Mouse (Mus musculus) left cerebral cortex, adult 11 months (tissue): ENCODE measurements at regions not wholly inside any gene's neighbourhood (a gene's known extent, or its start where the extent isn't known, plus 50 kb on each side); places are given as distances from the start of the nearest gene placed in this dataset.
A peak's percentile ranks its signal among the peaks of the same experiment; 100 is the strongest.

Experiments used
- DNase-seq: peaks from one replicate; pipeline ENCODE4 v3.0.0; 2022; ENCODE audit warnings: low spot score

DNA sequence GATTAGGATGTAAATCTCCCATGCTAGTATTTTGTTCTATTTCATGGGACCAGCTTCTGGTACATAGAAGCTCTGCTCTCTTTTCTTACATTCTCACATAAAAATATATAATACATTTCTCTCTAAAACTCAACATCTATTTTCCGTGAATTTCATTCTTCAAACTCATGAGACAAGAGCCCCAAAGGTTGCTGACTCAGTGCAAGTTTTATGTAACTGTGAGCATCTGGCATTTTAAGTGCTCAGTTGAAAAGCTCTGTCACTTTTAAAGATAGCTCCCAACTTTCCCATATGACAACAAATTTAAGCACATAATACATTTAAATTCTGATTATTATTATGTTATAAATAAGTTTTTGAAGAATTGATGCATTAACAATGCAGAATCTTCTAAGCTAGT is 268.5 kb downstream of the AW209491 start:
- DNase-seq: no peak

DNA sequence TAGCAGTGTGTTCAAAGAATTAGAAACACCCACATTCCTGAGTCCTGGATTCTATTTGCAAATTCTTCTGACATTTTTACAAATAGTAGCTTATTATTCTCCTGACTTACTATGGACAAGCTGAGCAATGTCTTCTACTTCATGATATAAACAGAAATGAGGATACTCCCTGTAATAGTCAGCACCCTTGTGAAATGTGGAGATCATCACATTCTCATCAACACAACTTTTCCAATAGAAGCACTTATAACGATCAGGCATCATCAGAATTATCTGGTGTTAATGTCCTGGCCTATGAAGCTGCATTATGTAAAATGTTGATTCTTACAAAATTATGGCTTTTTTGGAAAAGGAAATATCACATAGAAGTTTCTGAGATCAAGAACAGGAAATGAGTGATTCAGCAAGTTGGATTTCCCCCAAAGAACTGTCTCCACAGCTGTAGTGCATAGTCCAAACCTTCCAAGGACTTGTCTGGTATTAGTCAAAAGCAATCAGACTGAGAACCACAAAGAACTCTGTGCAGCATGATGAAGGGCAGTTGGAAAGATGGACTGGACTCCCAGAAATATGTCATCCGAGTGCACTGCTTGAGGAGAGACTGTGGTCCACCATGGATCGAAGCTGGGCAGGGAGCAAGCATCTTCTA is 300.3 kb downstream of the AW209491 start:
- DNase-seq: no peak

DNA sequence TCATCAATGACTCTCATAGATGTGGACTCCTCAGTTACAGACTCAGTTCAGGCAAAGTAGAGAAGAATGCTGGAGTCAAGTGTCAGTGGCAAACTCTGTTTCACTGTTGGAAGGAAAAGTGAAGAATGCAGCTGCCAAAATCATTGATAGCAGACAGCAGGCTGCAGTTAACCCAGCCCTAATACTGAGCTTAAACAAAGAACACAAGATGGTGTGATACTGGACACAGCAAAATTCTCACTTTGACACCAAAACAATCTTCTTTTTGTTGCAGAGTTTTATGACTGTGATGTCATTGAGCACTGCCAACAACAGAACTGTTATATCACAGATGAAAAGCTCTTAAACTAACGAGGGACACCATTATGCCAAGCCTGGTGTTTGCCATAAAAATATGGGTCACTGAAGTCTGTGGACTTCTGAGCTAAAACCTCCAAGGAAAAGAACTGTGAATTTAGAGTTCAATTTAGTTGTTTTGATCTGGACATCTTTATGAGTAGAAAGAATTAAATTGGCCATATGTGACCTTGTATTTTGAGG is 336.3 kb downstream of the AW209491 start:
- DNase-seq: no peak

DNA sequence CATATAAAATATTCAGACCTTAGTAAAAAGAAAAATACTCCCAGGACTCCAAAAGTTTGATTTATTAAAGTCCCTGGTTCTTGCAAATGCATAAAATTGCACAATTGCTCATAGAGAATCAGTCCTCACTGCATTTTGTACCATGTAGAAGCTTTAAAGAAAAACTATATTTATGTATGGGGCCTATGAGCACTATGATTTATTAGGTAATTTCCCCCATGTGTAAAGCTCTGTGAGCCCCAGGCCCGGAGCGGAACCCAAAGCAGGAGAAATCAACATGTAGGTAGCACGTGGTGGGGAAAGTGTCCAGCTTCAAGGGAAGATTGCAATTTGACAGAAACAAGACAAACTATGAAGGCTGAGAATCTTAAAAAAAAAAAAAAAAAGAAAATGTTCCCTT is 372.7 kb downstream of the AW209491 start:
- no peak for DNase-seq

DNA sequence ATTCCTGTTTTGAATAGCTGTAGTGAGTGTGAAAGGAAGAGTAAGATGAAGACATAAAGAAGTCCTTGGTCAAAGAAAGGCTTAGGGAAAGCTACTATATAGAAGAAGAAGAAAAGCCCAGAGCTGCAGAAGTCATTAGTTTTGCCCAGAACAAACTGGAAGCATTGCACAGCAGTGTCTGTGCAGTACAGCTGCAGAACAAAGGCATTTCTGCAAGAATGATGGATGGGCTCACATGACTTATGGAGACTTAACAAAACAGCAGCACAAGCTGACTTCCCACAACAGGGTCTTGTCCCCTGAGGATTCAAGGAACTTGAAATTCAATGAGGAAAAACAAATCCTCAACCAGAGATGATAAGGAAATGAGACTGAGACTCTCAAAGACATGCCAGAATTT is 381.7 kb downstream of the AW209491 start:
- DNase-seq: no peak

DNA sequence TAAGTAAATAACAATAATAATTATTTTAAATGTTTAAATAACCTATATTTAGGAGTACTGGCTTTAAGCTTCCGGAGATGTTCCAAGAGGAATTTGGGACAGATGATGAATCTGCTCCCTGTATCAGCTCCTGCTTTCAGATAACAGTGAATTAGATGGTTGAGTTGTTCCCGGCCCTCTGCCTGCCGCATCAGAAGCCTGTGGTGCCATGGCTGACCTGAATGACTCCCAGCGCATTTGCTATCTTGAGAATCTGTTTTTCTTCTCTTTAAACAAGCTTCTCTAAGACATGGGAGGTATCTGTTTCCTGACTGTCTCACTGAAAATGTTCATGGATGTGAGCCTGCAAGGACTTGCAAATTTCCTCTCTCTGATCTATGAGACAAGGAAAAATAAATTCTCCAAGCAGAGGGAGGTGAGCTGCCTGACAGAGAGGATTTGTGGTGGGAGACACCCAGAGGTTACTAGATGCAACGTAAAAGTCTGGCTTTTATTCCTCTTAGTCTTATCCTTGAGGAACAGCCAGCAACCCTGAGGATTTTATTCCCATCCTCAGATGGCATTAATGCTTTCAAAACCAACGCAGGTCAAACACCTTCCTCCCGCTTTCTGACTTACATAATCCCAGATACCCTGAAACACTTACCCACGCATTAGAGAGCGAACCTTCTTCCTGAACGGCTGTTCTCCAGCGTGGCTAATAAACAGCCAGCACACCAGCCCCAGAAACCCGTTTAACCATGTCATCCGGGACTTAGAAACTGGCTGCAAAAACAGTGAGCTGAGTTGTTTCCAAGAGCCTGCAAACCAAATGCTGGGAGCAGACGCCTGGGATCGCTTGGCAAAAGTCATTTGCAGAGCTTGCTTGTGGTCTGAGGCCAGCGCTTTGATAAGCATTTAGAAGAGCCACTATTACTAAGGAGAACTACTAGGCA is 389.1 kb downstream of the AW209491 start:
- no peak for DNase-seq

DNA sequence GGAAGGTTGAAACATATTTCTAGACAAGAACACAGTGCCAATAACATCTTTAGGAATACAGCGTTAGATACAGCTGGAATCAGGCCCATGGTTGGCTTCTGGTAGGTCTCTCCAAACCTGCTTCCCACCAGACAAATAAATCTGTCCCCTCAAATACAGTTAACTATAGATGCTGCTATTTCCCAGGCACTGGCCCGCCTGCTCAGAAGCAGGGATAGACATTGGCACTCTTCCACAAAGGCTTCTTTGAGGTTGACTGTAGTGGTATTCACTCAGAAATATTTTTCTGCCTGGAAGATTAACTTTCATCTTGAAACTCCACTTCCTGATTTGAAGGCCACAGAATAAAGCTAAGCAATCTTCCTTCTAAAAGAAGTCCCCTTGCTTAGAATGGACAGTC is 396.6 kb downstream of the AW209491 start:
- DNase-seq: no peak

DNA sequence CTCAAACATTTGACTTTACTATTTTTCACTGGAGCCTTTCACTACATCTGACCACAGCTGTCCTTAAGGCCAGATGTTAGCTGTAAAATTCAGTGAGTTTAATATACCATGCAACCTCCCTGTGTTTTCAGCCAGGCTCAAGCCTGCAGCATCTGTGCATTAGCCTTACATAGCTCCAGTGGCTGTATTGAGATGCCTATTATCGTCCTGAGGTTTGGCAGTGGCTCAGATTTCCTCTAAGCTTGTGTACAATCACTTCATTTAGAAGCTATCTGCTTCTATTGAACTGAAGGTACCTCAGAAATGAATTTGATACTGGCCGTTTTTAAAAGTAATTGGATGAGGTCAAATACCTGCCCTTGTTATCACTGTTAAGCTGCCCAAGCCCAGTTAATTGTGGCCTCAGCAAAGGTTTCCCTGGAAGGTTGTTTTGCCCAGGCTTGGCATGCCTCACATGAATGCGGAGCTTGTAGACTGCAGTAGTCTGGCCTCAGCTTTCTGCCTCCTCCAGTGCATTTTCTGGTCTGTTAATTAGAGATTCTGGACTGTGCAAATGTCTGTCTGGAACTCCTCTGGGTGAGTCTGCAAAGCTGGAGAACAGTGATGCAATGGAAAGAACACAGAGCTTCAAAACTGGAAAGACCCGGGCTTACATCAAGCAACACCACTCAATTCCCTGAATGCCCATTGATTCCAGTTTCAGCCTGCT is 410.2 kb upstream of the Gli3 start:
- no peak for DNase-seq

DNA sequence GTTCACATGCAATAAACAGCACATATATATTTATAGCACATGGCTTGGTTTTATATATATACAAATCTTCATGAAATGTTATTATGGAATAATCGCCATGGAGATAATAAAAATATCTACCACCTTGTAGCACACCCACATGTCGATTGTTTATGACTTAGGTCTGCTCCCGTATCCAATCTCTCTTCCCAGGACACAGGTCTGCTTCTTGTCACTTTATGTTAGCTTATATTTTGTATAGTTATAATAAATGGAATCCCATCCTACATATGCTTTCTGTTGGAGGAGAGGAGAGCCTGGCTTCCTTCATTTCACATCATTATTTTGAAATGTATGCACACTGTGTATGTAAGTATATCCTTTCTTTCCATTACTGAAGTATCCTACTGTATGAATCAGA is 408.3 kb upstream of the Gli3 start:
- no peak for DNase-seq

DNA sequence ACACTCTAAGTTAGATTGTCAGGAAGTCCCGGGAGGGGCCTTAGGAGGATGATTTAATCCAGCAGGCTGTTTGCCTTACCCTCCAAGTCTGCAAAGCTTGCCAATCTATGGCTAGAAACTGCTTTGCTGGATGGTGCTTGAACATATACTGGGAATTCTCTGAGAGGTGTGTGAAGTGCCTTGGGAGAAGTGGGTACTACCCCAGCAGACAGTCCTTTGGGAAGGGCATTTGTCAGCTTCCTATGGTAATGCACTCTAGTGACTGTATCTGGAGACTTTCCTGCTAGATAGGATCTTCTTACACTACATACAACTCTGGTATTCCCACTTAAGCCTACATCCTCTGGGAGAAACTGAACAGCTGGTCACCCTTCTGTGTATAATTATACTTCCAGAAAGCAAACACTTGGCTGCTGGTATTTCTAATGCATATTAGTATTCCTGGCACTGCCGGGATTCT is 384.4 kb upstream of the Gli3 start:
- no peak for DNase-seq

DNA sequence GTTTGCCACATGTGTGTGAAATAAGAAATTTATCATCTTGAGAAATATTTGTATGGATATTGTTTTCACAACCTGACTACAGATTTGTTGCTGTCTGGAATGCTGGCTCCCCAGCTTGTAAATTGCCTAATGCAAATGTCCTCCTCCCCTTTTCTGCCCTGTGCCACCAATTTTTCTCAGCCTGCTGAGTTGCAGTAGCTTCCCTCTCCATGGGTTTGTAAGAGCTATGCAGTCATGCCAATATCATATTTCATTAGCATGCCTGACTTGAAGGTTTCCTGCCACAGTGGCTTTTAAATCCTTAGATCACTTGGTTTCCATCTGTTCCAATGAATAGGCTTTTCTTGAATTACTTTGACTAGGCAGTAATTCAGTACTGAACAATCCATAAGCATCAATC is 383.9 kb upstream of the Gli3 start:
- DNase-seq: no peak

DNA sequence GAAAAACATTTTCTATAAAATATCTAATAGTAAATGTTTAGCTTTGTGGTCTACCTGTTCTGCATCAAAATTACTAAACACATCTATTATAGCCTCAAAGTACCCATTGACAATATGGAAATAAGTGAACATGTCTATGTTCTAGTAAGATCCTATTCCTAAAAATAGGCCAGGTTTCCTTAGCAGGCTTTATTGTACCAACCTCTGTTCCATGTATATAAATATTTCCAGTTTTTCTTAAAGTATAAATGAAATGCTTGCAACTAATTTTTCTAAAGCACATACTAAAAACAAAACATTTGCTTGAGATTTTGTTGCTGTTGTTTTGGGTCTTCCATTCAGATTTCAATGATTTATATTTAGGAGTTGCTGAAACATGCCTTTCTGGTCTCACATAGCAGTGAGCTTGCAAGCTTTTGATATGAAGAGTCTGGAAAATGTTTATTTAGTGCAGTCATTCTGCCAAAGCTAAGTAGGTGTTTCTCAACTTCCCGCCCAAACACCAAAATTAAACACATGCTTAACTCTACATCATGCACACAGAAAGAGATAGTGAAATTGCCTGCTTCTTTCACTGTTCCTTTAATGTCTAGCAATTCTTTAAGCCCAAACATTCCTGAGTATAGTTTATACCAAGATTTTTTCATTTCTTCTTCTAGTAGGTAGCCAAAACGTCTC is 380.6 kb upstream of the Gli3 start:
- DNase-seq: no peak

DNA sequence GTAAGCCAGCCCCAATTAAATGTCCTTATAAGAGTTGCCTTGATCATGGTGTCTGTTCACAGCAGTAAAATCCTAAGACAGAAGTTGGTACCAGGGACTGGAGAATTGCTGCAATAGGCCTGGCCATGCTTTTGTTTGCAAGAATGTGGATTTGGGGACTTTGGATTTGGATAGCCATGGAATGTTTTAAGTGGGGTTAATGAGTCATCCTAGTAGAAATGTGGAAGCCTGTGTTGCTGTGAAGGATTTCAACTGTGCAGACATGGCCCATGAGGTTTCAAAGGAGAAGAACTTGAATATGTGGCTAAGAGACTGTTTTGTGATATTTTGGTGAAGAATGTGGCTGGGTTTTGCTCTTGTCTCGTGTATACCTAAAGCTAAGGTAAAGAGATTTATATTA is 368.2 kb upstream of the Gli3 start:
- no peak for DNase-seq

DNA sequence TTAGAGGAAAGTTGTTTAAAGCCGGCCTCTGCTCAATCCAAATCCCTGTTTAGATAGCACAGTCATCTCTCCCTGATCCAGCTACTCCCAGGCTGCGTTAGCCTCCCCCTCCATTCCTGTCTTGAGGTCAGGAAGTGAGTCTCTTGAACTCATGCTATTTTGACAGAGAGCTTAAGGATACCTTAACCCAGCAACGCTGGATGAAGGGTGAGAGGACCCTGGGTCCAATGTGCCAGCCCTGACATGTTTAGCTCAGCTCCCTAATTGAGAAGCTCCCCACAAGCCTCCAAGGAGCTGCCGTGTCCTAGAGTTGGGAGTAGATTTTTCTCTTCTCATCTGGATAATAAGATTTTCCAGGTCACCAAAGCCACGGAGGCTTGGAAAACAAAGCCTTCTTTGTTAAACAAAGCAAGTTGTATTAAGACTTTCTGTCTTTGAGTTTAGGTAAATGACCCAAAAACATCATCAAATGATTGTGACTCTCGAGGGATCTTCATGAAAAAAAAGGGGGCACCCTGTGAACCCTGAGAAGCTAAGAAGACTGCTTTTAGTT is 355.2 kb upstream of the Gli3 start:
- DNase-seq: no peak

DNA sequence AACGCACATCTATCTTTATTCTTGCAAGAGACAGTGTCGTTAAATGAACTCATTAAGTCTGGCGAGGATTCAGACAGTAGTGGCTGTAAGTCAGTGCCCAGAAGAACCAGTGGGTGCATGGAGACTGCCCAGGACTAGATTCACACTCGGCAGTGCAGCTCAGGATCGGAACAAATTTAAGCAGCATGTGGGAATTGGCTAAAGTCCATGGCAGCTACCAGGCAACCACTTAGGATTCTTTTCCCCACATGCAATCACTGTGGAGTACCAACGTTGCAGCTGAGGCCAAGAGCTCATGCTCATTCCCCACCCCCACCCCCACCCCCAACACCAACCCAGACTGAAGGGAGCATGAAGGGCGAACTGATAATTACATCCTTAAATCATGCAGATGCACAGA is 349.7 kb upstream of the Gli3 start:
- DNase-seq: peak; percentile 0

DNA sequence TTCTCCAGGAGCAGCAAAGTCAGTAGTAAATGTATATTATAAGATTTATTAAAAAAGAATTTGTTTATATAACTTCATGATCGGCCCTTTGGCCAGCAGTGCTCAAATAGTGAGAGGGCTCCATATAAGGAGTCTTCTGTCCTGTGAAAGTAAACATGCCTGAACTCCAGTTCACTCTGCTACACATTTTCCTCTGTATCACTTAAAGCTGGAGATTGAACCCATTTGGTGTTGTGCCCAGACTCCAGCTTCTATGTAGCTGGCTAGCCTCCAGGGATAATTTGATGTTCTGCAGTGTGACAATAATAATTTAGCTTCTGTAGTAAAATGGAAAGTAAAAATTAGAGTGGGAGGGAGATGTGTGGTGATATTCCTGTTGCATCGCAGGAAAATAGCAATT is 332.8 kb upstream of the Gli3 start:
- DNase-seq: peak; percentile 2

DNA sequence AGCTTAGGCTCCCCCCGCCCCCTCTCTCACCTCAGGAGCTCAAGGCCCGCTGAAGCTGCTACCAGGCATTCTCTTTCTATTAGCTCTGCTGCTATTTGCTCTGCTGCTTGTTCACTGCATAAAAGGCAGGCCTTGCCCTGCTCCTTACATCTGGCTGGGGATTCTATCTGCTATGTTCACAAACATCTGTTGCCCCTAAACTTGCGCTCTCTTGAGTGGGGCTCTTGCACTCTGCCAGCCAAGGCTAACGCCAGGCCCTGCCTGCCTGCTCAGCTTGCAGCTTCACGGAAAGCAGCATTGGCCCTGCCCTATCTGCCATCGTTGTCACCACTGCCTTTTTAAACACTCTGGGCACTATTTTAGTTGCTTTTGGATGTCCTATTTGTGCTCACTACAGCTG is 316.9 kb upstream of the Gli3 start:
- DNase-seq: no peak

DNA sequence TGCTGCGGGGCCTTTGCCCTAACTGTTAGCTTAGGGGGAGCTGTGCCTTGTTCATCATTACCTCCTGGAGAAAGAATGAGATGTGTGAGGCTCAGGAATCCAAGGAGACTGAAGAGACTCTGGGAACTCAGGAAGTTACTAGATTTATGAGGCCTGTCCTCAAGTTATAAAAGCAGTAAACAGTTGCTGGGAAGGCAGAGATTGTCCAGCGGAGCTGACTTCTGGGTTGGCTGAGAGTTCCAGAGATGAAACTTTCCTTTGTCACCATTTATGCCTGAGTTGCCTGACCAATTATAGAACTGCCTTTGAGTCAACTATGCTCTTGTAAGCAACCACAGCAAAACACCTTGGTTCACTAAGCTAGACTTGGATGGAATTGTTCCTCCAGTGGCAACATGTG is 282.1 kb upstream of the Gli3 start:
- DNase-seq: no peak

DNA sequence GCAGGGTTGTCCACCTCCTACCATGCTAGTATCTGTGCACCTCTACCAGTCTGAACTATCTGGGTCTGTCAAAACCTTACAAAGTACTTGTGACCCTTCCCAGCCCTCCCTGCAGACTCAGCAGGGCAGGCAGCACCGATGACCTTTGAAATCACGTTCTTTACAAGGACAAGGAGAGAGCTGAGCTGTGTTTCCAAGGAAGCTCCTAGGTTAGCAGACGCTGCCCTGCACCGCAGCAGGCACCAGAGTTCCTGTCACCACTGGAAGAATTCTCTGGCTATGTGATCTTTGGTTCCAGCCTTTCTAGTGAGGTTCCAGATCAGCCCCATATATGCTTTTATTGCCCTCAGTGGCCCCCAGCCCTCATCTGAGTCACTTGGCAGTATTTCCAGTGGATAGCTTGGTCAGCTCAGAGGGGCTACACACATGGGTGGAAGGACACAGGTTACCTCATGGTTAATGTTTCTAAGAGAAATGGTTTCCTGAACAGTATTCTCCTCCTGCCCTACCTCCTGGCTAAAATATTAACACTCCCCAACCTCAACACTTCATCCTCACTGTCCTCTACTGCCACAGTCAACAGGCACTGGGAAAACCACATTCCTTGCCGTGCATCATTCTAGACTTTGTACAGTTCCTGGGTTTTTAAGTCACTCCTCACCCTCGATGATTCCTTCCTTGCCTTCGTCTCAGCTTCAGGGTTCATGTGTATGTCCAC is 251.2 kb upstream of the Gli3 start:
- DNase-seq: no peak

DNA sequence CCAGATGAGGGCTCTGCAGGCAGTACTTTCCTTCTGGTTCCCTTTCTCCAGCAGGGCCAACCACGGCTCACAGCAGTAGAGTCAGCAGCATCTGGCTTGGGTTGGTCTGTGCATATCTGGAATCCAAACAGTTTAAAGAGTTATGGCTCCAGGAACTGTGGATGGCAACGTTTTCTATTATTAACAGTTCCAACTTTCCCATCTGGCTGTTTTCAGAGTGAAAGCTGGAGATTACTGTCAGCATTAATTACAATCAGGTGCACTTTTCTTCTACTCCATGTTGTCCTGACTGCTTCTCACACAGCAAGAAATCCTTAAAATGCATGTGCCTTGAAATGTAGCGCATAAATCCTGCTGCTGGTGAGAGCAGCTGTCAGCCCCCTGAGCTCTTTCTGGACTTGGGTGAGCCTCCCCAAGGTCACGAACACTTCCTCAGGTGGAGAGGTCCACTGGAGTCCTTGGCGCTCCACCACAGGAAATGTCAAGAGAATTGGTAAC is 250.6 kb upstream of the Gli3 start:
- no peak for DNase-seq

DNA sequence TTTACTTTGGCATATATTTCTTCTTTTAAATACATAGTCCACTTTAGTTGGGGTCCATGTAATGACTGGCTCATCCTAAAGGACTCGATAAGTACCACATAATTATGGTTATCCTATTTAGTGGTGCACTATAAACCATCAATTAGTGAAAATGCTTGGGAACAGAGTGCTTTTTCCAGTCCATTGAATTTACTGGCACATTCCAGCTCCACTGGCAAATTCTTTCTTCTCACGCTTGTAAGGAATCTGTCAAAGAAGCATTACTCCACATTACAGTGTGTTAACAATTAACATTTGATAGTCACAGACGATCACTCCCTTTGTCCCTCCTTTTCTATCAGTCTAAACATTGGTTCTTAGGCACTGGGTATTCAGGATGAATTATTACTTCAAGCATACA is 241.7 kb upstream of the Gli3 start:
- no peak for DNase-seq
